Mouse (Mus musculus): ENCODE measurements around the gene Cdcp1. TPM values are rescaled to one million over a fixed set of nuclear protein-coding genes. Genes with fewer than 3 reads are reported as not detected.

The Cdcp1 gene
- total RNA-seq, 1 experiment, result 3.3 TPM

GRCm38 (mm10) chr9:123241191-123241590 lies 25.4 kb upstream of the Cdcp1 start:
- no peaks in the 10 kb centered on the region for H3K9me3 ChIP-seq (ENCODE audit: control insufficient read depth, insufficient read depth, low read depth, low read length)
- H3K36me3 ChIP-seq (ENCODE audit: control insufficient read depth, insufficient read depth, low read length, poor library complexity, severe bottlenecking), result no peaks in the 10 kb centered on the region
- no peak overlapping the region for H3K4me3 ChIP-seq (ENCODE audit: insufficient read depth in 1 of 2, low read depth in 1 of 2, low read length in 2 of 2, poor library complexity in 1 of 2, severe bottlenecking in 1 of 2)
- TF ChIP-seq MAFK (IDR thresholded peaks at IDR 0.05; ENCODE audit: insufficient read depth, low read depth, low read length) (no peak), HCFC1 (IDR thresholded peaks at IDR 0.05; ENCODE audit: borderline replicate concordance, insufficient read depth, low read length) (no peak), ZNF384 (IDR thresholded peaks at IDR 0.05; ENCODE audit: low read depth, low read length) (no peak), ZC3H11A (IDR thresholded peaks at IDR 0.05; ENCODE audit: borderline replicate concordance, low read depth, low read length) (no peak), CHD2 (IDR thresholded peaks at IDR 0.05; ENCODE audit: low read depth, low read length) (no peak)
- no peak overlapping the region for H3K9ac ChIP-seq (ENCODE audit: insufficient read depth, low read depth, low read length, poor library complexity, severe bottlenecking)
- no peak for DNase-seq (ENCODE audit: low read depth, low spot score)
- in situ Hi-C loops (cut with MboI; ENCODE audit: low sequenced_read_pairs in 2 of 2, unreplicated experiment in 2 of 2), result no loop called here
- H3K27ac ChIP-seq (ENCODE audit: insufficient read depth, low read depth, low read length, poor library complexity, severe bottlenecking), result no peak overlapping the region
- peaks cover 0 to 6% of the 10 kb centered on the region in 2 experiments; a peak in 1 of 4 replicates for H3K4me1 ChIP-seq (ENCODE audit: control insufficient read depth in 2 of 2, insufficient read depth in 2 of 2, low read length in 2 of 2, poor library complexity in 1 of 2)

GRCm38 (mm10) chr9:123240751-123241150 lies 24.9 kb upstream of the Cdcp1 start:
- Histone ChIP-seq H3K27ac (ENCODE audit: insufficient read depth, low read depth, low read length, poor library complexity, severe bottlenecking) (no peak overlapping the region), H3K4me1 (ENCODE audit: control insufficient read depth in 2 of 2, insufficient read depth in 2 of 2, low read length in 2 of 2, poor library complexity in 1 of 2) (peaks cover 0 to 6% of the 10 kb centered on the region in 2 experiments; a peak in 1 of 4 replicates), H3K36me3 (ENCODE audit: control insufficient read depth, insufficient read depth, low read length, poor library complexity, severe bottlenecking) (no peaks in the 10 kb centered on the region), H3K9me3 (ENCODE audit: control insufficient read depth, insufficient read depth, low read depth, low read length) (no peaks in the 10 kb centered on the region), H3K9ac (ENCODE audit: insufficient read depth, low read depth, low read length, poor library complexity, severe bottlenecking) (no peak overlapping the region), H3K4me3 (ENCODE audit: insufficient read depth in 1 of 2, low read depth in 1 of 2, low read length in 2 of 2, poor library complexity in 1 of 2, severe bottlenecking in 1 of 2) (no peak overlapping the region)
- DNase-seq (ENCODE audit: low read depth, low spot score), result no peak
- in situ Hi-C loops (cut with MboI; ENCODE audit: low sequenced_read_pairs in 2 of 2, unreplicated experiment in 2 of 2), result no loop called here
- no peak for TF ChIP-seq ZNF384 (IDR thresholded peaks at IDR 0.05; ENCODE audit: low read depth, low read length)
- no peak for TF ChIP-seq ZC3H11A (IDR thresholded peaks at IDR 0.05; ENCODE audit: borderline replicate concordance, low read depth, low read length)
- TF ChIP-seq CHD2 (IDR thresholded peaks at IDR 0.05; ENCODE audit: low read depth, low read length), result no peak
- no peak for TF ChIP-seq HCFC1 (IDR thresholded peaks at IDR 0.05; ENCODE audit: borderline replicate concordance, insufficient read depth, low read length)
- no peak for TF ChIP-seq MAFK (IDR thresholded peaks at IDR 0.05; ENCODE audit: insufficient read depth, low read depth, low read length)

GRCm38 (mm10) chr9:123240271-123240670 lies 24.4 kb upstream of the Cdcp1 start:
- H3K27ac ChIP-seq (ENCODE audit: insufficient read depth, low read depth, low read length, poor library complexity, severe bottlenecking), result no peak overlapping the region
- no peaks in the 10 kb centered on the region for H3K9me3 ChIP-seq (ENCODE audit: control insufficient read depth, insufficient read depth, low read depth, low read length)
- no peaks in the 10 kb centered on the region for H3K36me3 ChIP-seq (ENCODE audit: control insufficient read depth, insufficient read depth, low read length, poor library complexity, severe bottlenecking)
- in situ Hi-C loops (cut with MboI; ENCODE audit: low sequenced_read_pairs in 2 of 2, unreplicated experiment in 2 of 2), result no loop called here
- H3K9ac ChIP-seq (ENCODE audit: insufficient read depth, low read depth, low read length, poor library complexity, severe bottlenecking), result no peak overlapping the region
- DNase-seq (ENCODE audit: low read depth, low spot score), result no peak
- H3K4me3 ChIP-seq (ENCODE audit: insufficient read depth in 1 of 2, low read depth in 1 of 2, low read length in 2 of 2, poor library complexity in 1 of 2, severe bottlenecking in 1 of 2), result no peak overlapping the region
- peaks cover 0 to 6% of the 10 kb centered on the region in 2 experiments; a peak in 1 of 4 replicates for H3K4me1 ChIP-seq (ENCODE audit: control insufficient read depth in 2 of 2, insufficient read depth in 2 of 2, low read length in 2 of 2, poor library complexity in 1 of 2)
- TF ChIP-seq ZNF384 (IDR thresholded peaks at IDR 0.05; ENCODE audit: low read depth, low read length) (no peak), HCFC1 (IDR thresholded peaks at IDR 0.05; ENCODE audit: borderline replicate concordance, insufficient read depth, low read length) (no peak), MAFK (IDR thresholded peaks at IDR 0.05; ENCODE audit: insufficient read depth, low read depth, low read length) (no peak), ZC3H11A (IDR thresholded peaks at IDR 0.05; ENCODE audit: borderline replicate concordance, low read depth, low read length) (no peak), CHD2 (IDR thresholded peaks at IDR 0.05; ENCODE audit: low read depth, low read length) (no peak)

- DNase-seq (ENCODE audit: low read depth, low spot score), result no peak
- H3K4me3 ChIP-seq (ENCODE audit: insufficient read depth in 1 of 2, low read depth in 1 of 2, low read length in 2 of 2, poor library complexity in 1 of 2, severe bottlenecking in 1 of 2), result no peak overlapping the region
- H3K4me1 ChIP-seq (ENCODE audit: control insufficient read depth in 2 of 2, insufficient read depth in 2 of 2, low read length in 2 of 2, poor library complexity in 1 of 2), result peaks cover 0 to 6% of the 10 kb centered on the region in 2 experiments; a peak in 1 of 4 replicates
- TF ChIP-seq ZC3H11A (IDR thresholded peaks at IDR 0.05; ENCODE audit: borderline replicate concordance, low read depth, low read length) (no peak), MAFK (IDR thresholded peaks at IDR 0.05; ENCODE audit: insufficient read depth, low read depth, low read length) (no peak), HCFC1 (IDR thresholded peaks at IDR 0.05; ENCODE audit: borderline replicate concordance, insufficient read depth, low read length) (no peak), ZNF384 (IDR thresholded peaks at IDR 0.05; ENCODE audit: low read depth, low read length) (no peak), CHD2 (IDR thresholded peaks at IDR 0.05; ENCODE audit: low read depth, low read length) (no peak)
- no peaks in the 10 kb centered on the region for H3K36me3 ChIP-seq (ENCODE audit: control insufficient read depth, insufficient read depth, low read length, poor library complexity, severe bottlenecking)
- H3K9me3 ChIP-seq (ENCODE audit: control insufficient read depth, insufficient read depth, low read depth, low read length), result no peaks in the 10 kb centered on the region
- H3K27ac ChIP-seq (ENCODE audit: insufficient read depth, low read depth, low read length, poor library complexity, severe bottlenecking), result no peak overlapping the region
- in situ Hi-C loops (cut with MboI; ENCODE audit: low sequenced_read_pairs in 2 of 2, unreplicated experiment in 2 of 2), result no loop called here
- H3K9ac ChIP-seq (ENCODE audit: insufficient read depth, low read depth, low read length, poor library complexity, severe bottlenecking), result no peak overlapping the region
These were observed 23.8 kb upstream of the Cdcp1 start for GRCm38 (mm10) chr9:123239651-123240050.
